Mouse (Mus musculus): Measurements from ENCODE around the gene Vtn.

DNA sequence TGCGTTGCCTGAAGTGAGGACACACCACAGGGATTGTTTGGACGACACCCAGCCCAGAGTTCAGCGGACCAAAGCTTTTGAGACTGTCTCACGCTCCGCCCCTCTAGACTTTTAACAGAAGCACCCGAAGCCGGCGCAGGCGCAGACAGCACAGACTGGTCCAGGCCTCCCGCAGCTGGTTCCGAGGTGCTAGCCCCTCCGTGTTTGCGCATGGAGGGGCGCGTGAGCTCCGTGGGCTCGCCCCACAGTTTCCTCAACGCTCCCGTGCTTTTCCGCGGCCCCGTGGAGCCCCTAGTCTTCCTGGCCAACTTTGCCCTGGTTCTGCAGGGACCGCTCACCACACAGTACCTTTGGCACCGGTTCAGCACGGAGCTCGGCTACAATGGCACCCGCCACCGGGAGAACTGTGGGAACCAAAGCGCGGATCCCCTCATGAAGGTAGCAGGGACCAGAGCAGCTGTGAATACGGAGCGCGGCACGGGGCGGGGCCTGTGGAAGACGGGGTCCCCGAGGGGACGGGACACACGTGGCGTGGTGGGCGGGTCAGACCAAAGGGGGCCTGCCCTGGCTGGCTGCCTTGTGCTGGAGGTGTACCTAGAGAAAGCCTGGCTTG is 33.2 kb upstream of the Vtn start, which contains the start of gene Slc46a1:
- TF ChIP-seq CTCF (IDR thresholded peaks at IDR 0.05; ENCODE audit: borderline replicate concordance, insufficient read depth, low read length) = no peak
- TF ChIP-seq POLR2A (IDR thresholded peaks at IDR 0.05; ENCODE audit: low read depth, low read length) = peak; percentile 64
